Mouse (Mus musculus): ENCODE data around the gene Sptbn4.

- TF ChIP-seq CTCF (IDR thresholded peaks at IDR 0.05; ENCODE audit: control insufficient read depth, insufficient read depth, insufficient read length) (no peak), USF1 (IDR thresholded peaks at IDR 0.05; ENCODE audit: low read depth) (no peak), MYOD1 (IDR thresholded peaks at IDR 0.05; ENCODE audit: control insufficient read depth, insufficient read length, low read depth) (no peak)
These were observed 119.3 kb downstream of the Sptbn4 start for GRCm38 (mm10) chr7:27328161-27328560.

All from C2C12 (cell line).